Mouse (Mus musculus) erythroblast, embryonic 14.5 days (primary cell): Measurements from ENCODE around the gene BC034090.

ENCODE experiments used
- GATA1 ChIP-seq: IDR thresholded peaks from 2 replicates; pipeline ENCODE4 v1.6.1; 2012; ENCODE audit warnings: low read length, inconsistent platforms, mixed read lengths
- TAL1 ChIP-seq: IDR thresholded peaks from 3 replicates; pipeline ENCODE4 v1.6.1; 2012; ENCODE audit warnings: low read length, inconsistent platforms, mixed read lengths

GRCm38 (mm10) chr1:155172895-155173643 lies 71.2 kb downstream of the BC034090 start:
- TF ChIP-seq TAL1 = no peak
- no peak for TF ChIP-seq GATA1
